Mouse (Mus musculus) erythroblast, embryonic 14.5 days (primary cell): ENCODE results near the gene Dph2. TPM values are rescaled to one million over a fixed set of nuclear protein-coding genes. Genes with fewer than 3 reads are reported as not detected.
A peak's percentile ranks its signal among the peaks of the same experiment; 100 is the strongest.

Experiments used
- H3K27me3 ChIP-seq: 2 replicates; pipeline ENCODE4 v1.6.1; 2012; ENCODE audit warnings: inconsistent platforms; ENCODE audit not compliant: control insufficient read depth
- H3K36me3 ChIP-seq: 2 replicates; pipeline ENCODE4 v1.6.1; 2012; ENCODE audit warnings: mild to moderate bottlenecking, inconsistent platforms; ENCODE audit not compliant: control insufficient read depth
- H3K4me1 ChIP-seq: 2 replicates; pipeline ENCODE4 v1.6.1; 2012; ENCODE audit warnings: inconsistent platforms; ENCODE audit not compliant: control insufficient read depth
- H3K4me3 ChIP-seq: replicated peaks from 2 replicates; pipeline ENCODE3; 2012; ENCODE audit warnings: moderate library complexity, mild to moderate bottlenecking, inconsistent platforms
- H3K9me3 ChIP-seq: 2 replicates; pipeline ENCODE4 v1.6.1; 2012; ENCODE audit warnings: low read length, inconsistent platforms, mixed read lengths; ENCODE audit not compliant: control insufficient read depth
- GATA1 ChIP-seq: IDR thresholded peaks from 2 replicates; pipeline ENCODE4 v1.6.1; 2012; ENCODE audit warnings: low read length, inconsistent platforms, mixed read lengths
- TAL1 ChIP-seq: IDR thresholded peaks from 3 replicates; pipeline ENCODE4 v1.6.1; 2012; ENCODE audit warnings: low read length, inconsistent platforms, mixed read lengths
- polyA plus RNA-seq: library from polyadenylated mRNA; stranded (reverse); fragments of >175 nt; gene quantifications from 2 replicates; pipeline ENCODE4 v1.2.3, GENCODE M21; 2012

The Dph2 gene
- polyA plus RNA-seq, 1 experiment: 0.31 TPM

- Histone ChIP-seq H3K27me3 (no peaks in the 10 kb centered on the region), H3K36me3 (peaks cover 77% of the 10 kb centered on the region), H3K4me1 (peaks cover 19% of the 10 kb centered on the region), H3K4me3 (no peak overlapping the region), H3K9me3 (no peaks in the 10 kb centered on the region)
- TF ChIP-seq GATA1 (no peak), TAL1 (no peak)
Observed at GRCm38 (mm10) chr4:117896031-117896430, 4.2 kb upstream of the Dph2 start.

GRCm38 (mm10) chr4:117895339-117895738 is 3.5 kb upstream of the Dph2 start:
- TF ChIP-seq GATA1: no peak
- no peak for TF ChIP-seq TAL1
- no peak overlapping the region for H3K4me3 ChIP-seq
- peaks cover 75% of the 10 kb centered on the region for H3K36me3 ChIP-seq
- H3K27me3 ChIP-seq: no peaks in the 10 kb centered on the region
- no peaks in the 10 kb centered on the region for H3K9me3 ChIP-seq
- H3K4me1 ChIP-seq: peaks cover 26% of the 10 kb centered on the region

- Histone ChIP-seq H3K4me1 (peaks cover 31% of the 10 kb centered on the region), H3K27me3 (no peaks in the 10 kb centered on the region), H3K36me3 (peaks cover 75% of the 10 kb centered on the region), H3K9me3 (no peaks in the 10 kb centered on the region), H3K4me3 (no peak overlapping the region)
- TF ChIP-seq GATA1 (no peak), TAL1 (no peak)
Observed at GRCm38 (mm10) chr4:117894601-117895000, 2.8 kb upstream of the Dph2 start.

- no peak for TF ChIP-seq TAL1
- TF ChIP-seq GATA1: no peak
- H3K27me3 ChIP-seq: no peaks in the 10 kb centered on the region
- peaks cover 71% of the 10 kb centered on the region for H3K36me3 ChIP-seq
Observed at GRCm38 (mm10) chr4:117893376-117893775, 1.5 kb upstream of the Dph2 start.

GRCm38 (mm10) chr4:117890750-117891149 is 1.1 kb downstream of the Dph2 start:
- peak overlapping the region; percentile 65 for H3K4me3 ChIP-seq
- peaks cover 50% of the 10 kb centered on the region for H3K4me1 ChIP-seq
- no peaks in the 10 kb centered on the region for H3K9me3 ChIP-seq
- H3K36me3 ChIP-seq: peaks cover 54% of the 10 kb centered on the region
- no peak for TF ChIP-seq TAL1
- TF ChIP-seq GATA1: no peak
- H3K27me3 ChIP-seq: no peaks in the 10 kb centered on the region

More at GRCm38 (mm10) chr4:117893376-117893775, 1.5 kb upstream of the Dph2 start:
- Histone ChIP-seq H3K4me3 (no peak overlapping the region), H3K9me3 (no peaks in the 10 kb centered on the region), H3K4me1 (peaks cover 34% of the 10 kb centered on the region)

GRCm38 (mm10) chr4:117890031-117890430 is 1.8 kb downstream of the Dph2 start:
- Histone ChIP-seq H3K9me3 (no peaks in the 10 kb centered on the region), H3K36me3 (peaks cover 54% of the 10 kb centered on the region), H3K4me3 (peak overlapping the region; percentile 4), H3K27me3 (no peaks in the 10 kb centered on the region), H3K4me1 (peaks cover 58% of the 10 kb centered on the region)
- TF ChIP-seq TAL1 (no peak), GATA1 (no peak)

- Histone ChIP-seq H3K9me3 (no peaks in the 10 kb centered on the region), H3K4me1 (peaks cover 63% of the 10 kb centered on the region), H3K36me3 (peaks cover 54% of the 10 kb centered on the region), H3K27me3 (no peaks in the 10 kb centered on the region; the same call in 1 of the 2 replicates), H3K4me3 (no peak overlapping the region)
- TF ChIP-seq TAL1 (no peak), GATA1 (no peak)
Observed at GRCm38 (mm10) chr4:117889471-117889870, 2.4 kb downstream of the Dph2 start.

- Histone ChIP-seq H3K36me3 (peaks cover 52% of the 10 kb centered on the region), H3K4me1 (peaks cover 74% of the 10 kb centered on the region), H3K9me3 (no peaks in the 10 kb centered on the region), H3K4me3 (peak overlapping the region; percentile 92), H3K27me3 (peaks cover 15% of the 10 kb centered on the region)
- TF ChIP-seq TAL1: no peak
- no peak for TF ChIP-seq GATA1
Observed at GRCm38 (mm10) chr4:117887920-117888319, 3.9 kb downstream of the Dph2 start.

GRCm38 (mm10) chr4:117887133-117887532 is 4.7 kb downstream of the Dph2 start, which contains the start of gene Atp6v0b:
Gene Atp6v0b (minus strand): TSS chr4:117887333.
- Histone ChIP-seq H3K4me1 (peaks cover 73% of the 10 kb centered on the region), H3K27me3 (peaks cover 23% of the 10 kb centered on the region), H3K4me3 (peak within 1 kb of the TSS; percentile 92), H3K9me3 (no peaks in the 10 kb centered on the region), H3K36me3 (peaks cover 52% of the 10 kb centered on the region)
- TF ChIP-seq TAL1 (no peak), GATA1 (no peak)

GRCm38 (mm10) chr4:117886644-117887043 is 5.2 kb downstream of the Dph2 start:
- Histone ChIP-seq H3K9me3 (no peaks in the 10 kb centered on the region), H3K4me3 (peak overlapping the region; percentile 92), H3K36me3 (peaks cover 52% of the 10 kb centered on the region), H3K27me3 (peaks cover 28% of the 10 kb centered on the region), H3K4me1 (peaks cover 71% of the 10 kb centered on the region)
- no peak for TF ChIP-seq TAL1
- TF ChIP-seq GATA1: no peak
